Mouse (Mus musculus) MEL (cell line): ENCODE data around the gene Atf7.

Experiments
- E2F4 ChIP-seq: IDR thresholded peaks from 2 replicates; pipeline ENCODE4 v1.6.1; 2011; ENCODE audit warnings: low read depth, low read length, improper control_type of control experiment, borderline replicate concordance
- ETS1 ChIP-seq: IDR thresholded peaks from 2 replicates; pipeline ENCODE4 v1.6.1; 2012; ENCODE audit warnings: low read depth, mild to moderate bottlenecking, inconsistent platforms, low read length, improper control_type of control experiment, moderate library complexity
- POLR2A ChIP-seq, 2 experiments: IDR thresholded peaks; 2 replicates each; pipeline ENCODE4 v1.6.1; 2011 to 2012; ENCODE audit warnings: low read length in 2 of 2, mild to moderate bottlenecking in 2 of 2, control low read depth in 1 of 2, improper control_type of control experiment in 1 of 2, low read depth in 1 of 2, moderate library complexity in 1 of 2; ENCODE audit not compliant: control insufficient read depth in 1 of 2, insufficient read depth in 1 of 2, poor library complexity in 1 of 2

GRCm38 (mm10) chr15:102530566-102530965, 94.7 kb downstream of the Atf7 start:
- no peak for TF ChIP-seq ETS1
- TF ChIP-seq E2F4, result no peak
- no peak for TF ChIP-seq POLR2A (IDR thresholded peaks at IDR 0.05; ENCODE audit: control insufficient read depth in 1 of 2, insufficient read depth in 1 of 2, low read depth in 1 of 2, low read length in 2 of 2, poor library complexity in 1 of 2)
